Mouse (Mus musculus): ENCODE data around the gene Cdc25a.

DNA sequence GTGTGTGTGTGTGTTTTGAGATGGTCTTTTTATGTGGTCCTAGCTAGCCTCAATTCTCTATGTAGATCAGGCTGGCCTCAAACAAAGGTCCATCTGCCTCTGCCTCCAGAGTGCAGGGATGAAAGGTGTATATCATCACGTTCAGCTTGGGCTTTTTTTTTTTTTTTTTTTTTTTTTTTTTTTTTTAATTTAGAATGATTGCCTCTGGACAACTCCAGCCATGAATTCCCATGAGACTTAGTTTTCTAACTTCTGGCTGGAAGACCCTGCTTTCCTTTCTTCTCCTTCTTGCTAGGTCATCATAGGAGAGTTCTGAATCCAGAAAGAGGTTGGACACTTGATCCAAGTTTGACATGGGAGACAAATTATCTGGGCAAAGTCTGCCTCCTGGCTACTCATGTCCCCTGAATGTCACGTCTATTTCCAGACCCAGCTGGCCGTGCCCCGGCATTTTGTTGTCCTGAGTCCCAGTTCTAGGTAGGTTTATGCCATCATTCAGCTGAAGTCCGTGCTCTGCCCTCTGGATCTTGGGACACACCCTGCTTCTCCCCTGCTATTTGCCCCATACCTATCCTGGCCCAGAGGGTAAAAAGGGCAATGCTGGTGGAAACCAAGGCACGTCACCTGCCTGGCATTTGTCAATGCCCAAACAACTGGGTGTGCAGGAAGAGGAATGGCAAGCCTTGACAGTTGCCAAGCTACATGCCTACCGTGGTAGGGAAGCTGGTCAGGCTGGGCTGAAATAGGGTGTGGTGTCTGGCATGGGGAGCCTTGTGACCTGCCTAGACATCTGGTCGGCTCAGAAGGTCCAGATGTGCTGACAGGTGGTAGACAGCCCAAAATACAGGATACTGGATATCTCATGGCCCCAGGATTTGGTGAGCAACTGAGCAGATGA, 21.1 kb downstream of the Cdc25a start:
- no peak for TF ChIP-seq POLR2A (IDR thresholded peaks at IDR 0.05; ENCODE audit: insufficient read depth, low read length)
- no peak for TF ChIP-seq CTCF (IDR thresholded peaks at IDR 0.05; ENCODE audit: low read depth, low read length)
